Mouse (Mus musculus): ENCODE measurements around the gene Pmel. TPM values are rescaled to one million over a fixed set of nuclear protein-coding genes. Genes with fewer than 3 reads are reported as not detected.

Pmel gene
- polyA plus RNA-seq, 1 experiment from 2014 or later = 1.0 TPM

Other genes with a start within 250 kb of the Pmel start
- gene Smarcc2, start 244.9 kb upstream of the Pmel start, polyA plus RNA-seq (2016; fragmentation: Nextera tagmentation; extraction: Ambion mirVana) = 83.3 and 86.9 TPM in 2 replicates
- 1,237 and 1,275 TPM in 2 replicates for gene Myl6, start 210.1 kb upstream of the Pmel start, polyA plus RNA-seq (2016; fragmentation: Nextera tagmentation; extraction: Ambion mirVana)
- gene Myl6b, start 205.5 kb upstream of the Pmel start, polyA plus RNA-seq (2016; fragmentation: Nextera tagmentation; extraction: Ambion mirVana) = 3.0 and 4.0 TPM in 2 replicates
- gene Esyt1, start 178.3 kb upstream of the Pmel start, polyA plus RNA-seq (2016; fragmentation: Nextera tagmentation; extraction: Ambion mirVana) = 25.0 and 26.5 TPM in 2 replicates
- 10.2 and 11.9 TPM in 2 replicates for gene Zc3h10, start 156.4 kb upstream of the Pmel start, polyA plus RNA-seq (2016; fragmentation: Nextera tagmentation; extraction: Ambion mirVana)
- gene Rpl41, start 154.9 kb upstream of the Pmel start, polyA plus RNA-seq (2016; fragmentation: Nextera tagmentation; extraction: Ambion mirVana) = 2,275 and 2,341 TPM in 2 replicates
- 132 and 136 TPM in 2 replicates for gene Pa2g4, start 138.2 kb upstream of the Pmel start, polyA plus RNA-seq (2016; fragmentation: Nextera tagmentation; extraction: Ambion mirVana)
- gene Erbb3, start 114.5 kb upstream of the Pmel start, polyA plus RNA-seq (2016; fragmentation: Nextera tagmentation; extraction: Ambion mirVana) = 7.5 and 7.6 TPM in 2 replicates
- gene Rps26, start 77.4 kb upstream of the Pmel start, polyA plus RNA-seq (2016; fragmentation: Nextera tagmentation; extraction: Ambion mirVana) = 420 and 432 TPM in 2 replicates
- 2.0 and 3.0 TPM in 2 replicates for gene Ikzf4, start 58.2 kb upstream of the Pmel start, polyA plus RNA-seq (2016; fragmentation: Nextera tagmentation; extraction: Ambion mirVana)
- gene Suox, start 30.1 kb upstream of the Pmel start, polyA plus RNA-seq (2016; fragmentation: Nextera tagmentation; extraction: Ambion mirVana) = 10.7 and 12.8 TPM in 2 replicates
- 71.3 and 72.9 TPM in 2 replicates for gene Rab5b, start 7.9 kb upstream of the Pmel start, polyA plus RNA-seq (2016; fragmentation: Nextera tagmentation; extraction: Ambion mirVana)
- 106 and 109 TPM in 2 replicates for gene Cdk2, start 836 bp downstream of the Pmel start, polyA plus RNA-seq (2016; fragmentation: Nextera tagmentation; extraction: Ambion mirVana)
- gene Dgka, start 40.7 kb downstream of the Pmel start, polyA plus RNA-seq (2016; fragmentation: Nextera tagmentation; extraction: Ambion mirVana) = 4.4 TPM in 2 replicates
- 23.1 and 24.0 TPM in 2 replicates for gene Pym1, start 43.7 kb downstream of the Pmel start, polyA plus RNA-seq (2016; fragmentation: Nextera tagmentation; extraction: Ambion mirVana)
- 0.83 and 0.93 TPM in 2 replicates for gene Mmp19, start 86.7 kb downstream of the Pmel start, polyA plus RNA-seq (2016; fragmentation: Nextera tagmentation; extraction: Ambion mirVana)
- gene Dnajc14, start 99.9 kb downstream of the Pmel start, polyA plus RNA-seq (2016; fragmentation: Nextera tagmentation; extraction: Ambion mirVana) = 48.4 and 51.7 TPM in 2 replicates
- gene Tmem198b, start 100.2 kb downstream of the Pmel start, polyA plus RNA-seq (2016; fragmentation: Nextera tagmentation; extraction: Ambion mirVana) = 19.6 and 20.8 TPM in 2 replicates
- gene Sarnp, start 113.1 kb downstream of the Pmel start, polyA plus RNA-seq (2016; fragmentation: Nextera tagmentation; extraction: Ambion mirVana) = 171 and 172 TPM in 2 replicates
- 36.0 and 39.2 TPM in 2 replicates for gene Ormdl2, start 117.5 kb downstream of the Pmel start, polyA plus RNA-seq (2016; fragmentation: Nextera tagmentation; extraction: Ambion mirVana)
- 4.3 and 5.0 TPM in 2 replicates for gene Gdf11, start 187.5 kb downstream of the Pmel start, polyA plus RNA-seq (2016; fragmentation: Nextera tagmentation; extraction: Ambion mirVana)
- 341 and 358 TPM in 2 replicates for gene Cd63, start 196.8 kb downstream of the Pmel start, polyA plus RNA-seq (2016; fragmentation: Nextera tagmentation; extraction: Ambion mirVana)
- 6.0 and 6.3 TPM in 2 replicates for gene Rdh5, start 218.7 kb downstream of the Pmel start, polyA plus RNA-seq (2016; fragmentation: Nextera tagmentation; extraction: Ambion mirVana)
- gene Bloc1s1, start 219.8 kb downstream of the Pmel start, polyA plus RNA-seq (2016; fragmentation: Nextera tagmentation; extraction: Ambion mirVana) = 161 and 165 TPM in 2 replicates
- gene Itga7, start 229.6 kb downstream of the Pmel start, polyA plus RNA-seq (2016; fragmentation: Nextera tagmentation; extraction: Ambion mirVana) = 1.4 and 1.5 TPM in 2 replicates

All from heart, embryonic 12.5 days (tissue).